Comparison of ENCODE assay signal across 8 mouse cellular contexts in the genomic region with DNA sequence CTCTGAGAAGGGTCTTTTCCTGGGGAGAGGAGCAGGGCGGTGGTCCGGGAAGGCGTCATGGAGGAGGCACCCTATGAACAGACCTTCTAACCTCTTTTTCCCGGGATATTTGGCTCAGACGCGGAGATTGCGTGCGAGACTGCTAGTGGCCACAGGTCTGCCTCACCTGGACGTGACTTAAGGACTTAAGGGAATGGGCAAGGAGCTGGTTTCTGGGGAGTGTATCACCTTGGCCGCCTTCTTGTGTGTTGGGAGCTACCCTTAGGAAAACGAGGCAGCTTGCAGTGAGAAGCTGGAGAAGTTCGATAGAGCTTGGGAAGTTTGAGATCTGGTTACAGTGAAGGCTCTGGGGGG. TPM values are rescaled to one million over a fixed set of nuclear protein-coding genes. Genes with fewer than 3 reads are reported as not detected.
DNase-seq lines count a peak whose midpoint lies in the region; ATAC-seq and TF ChIP-seq lines count a peak whose summit lies in the region.

No protein-coding gene starts in this region.

- peak overlapping the region; percentile 84 for H3K4me2 ChIP-seq in heart, embryonic 12.5 days
- H3K4me2 ChIP-seq in forebrain, embryonic 15.5 days (replicated peaks): peak overlapping the region; percentile 87
- peak overlapping the region; percentile 92 for H3K4me2 ChIP-seq in liver, postnatal 0 days (ENCODE audit: low read depth, low read length)

- no peak for TF ChIP-seq POLR2A in ES-Bruce4 (IDR thresholded peaks at IDR 0.05; ENCODE audit: insufficient read depth, low read length)

- H3K27ac ChIP-seq in heart, embryonic 12.5 days (ENCODE audit: poor library complexity, severe bottlenecking): peak overlapping the region; percentile 93
- no peak overlapping the region for H3K27ac ChIP-seq in ES-Bruce4 (ENCODE audit: insufficient read depth, low read length)
- peak overlapping the region; percentile 82; the same call in 1 of the 2 replicates for H3K27ac ChIP-seq in forebrain, embryonic 15.5 days (replicated peaks)
- H3K27ac ChIP-seq in liver, postnatal 0 days (ENCODE audit: low read depth): peak overlapping the region; percentile 96

- intact Hi-C loops in gastrocnemius, postnatal 14 days (cut with DNase I; ENCODE audit: low total_unique reads): no loop called here

- DNase-seq in heart, postnatal 4 days: no peak
- DNase-seq in liver, postnatal 0 days: no peak
- DNase-seq in adrenal gland, adult 2 months: no peak
- no peak for DNase-seq in frontal cortex, postnatal 14 days (ENCODE audit: low spot score in 2 of 2)
- no peak for DNase-seq in gastrocnemius, postnatal 14 days

- H3K4me3 ChIP-seq in heart, embryonic 12.5 days: peak overlapping the region; percentile 80
- H3K4me3 ChIP-seq in ES-Bruce4 (ENCODE audit: low read depth, low read length): peak overlapping the region; percentile 98
- H3K4me3 ChIP-seq in forebrain, embryonic 15.5 days: peak overlapping the region; percentile 79
- H3K4me3 ChIP-seq in liver, postnatal 0 days (ENCODE audit: low read depth, low read length): peak overlapping the region; percentile 81

- WGBS in heart, embryonic 12.5 days: under 1% methylated on average over 12 of the region's 12 CpGs
- 3% methylated on average over 12 of the region's 12 CpGs for WGBS in forebrain, embryonic 15.5 days
- 0% methylated on average over 12 of the region's 12 CpGs for WGBS in liver, postnatal 0 days (ENCODE audit: insufficient replicate concordance)

- TF ChIP-seq EP300 in ES-Bruce4 (IDR thresholded peaks at IDR 0.05; ENCODE audit: insufficient read depth, low read depth, low read length): no peak
- TF ChIP-seq EP300 in liver, postnatal 0 days (IDR thresholded peaks at IDR 0.05; ENCODE audit: low read depth): no peak

- H3K9me3 ChIP-seq in heart, embryonic 12.5 days (replicated peaks): no peaks in the 10 kb centered on the region
- no peaks in the 10 kb centered on the region for H3K9me3 ChIP-seq in ES-Bruce4 (replicated peaks; ENCODE audit: control insufficient read depth, insufficient read depth, low read length, poor library complexity, severe bottlenecking)
- H3K9me3 ChIP-seq in forebrain, embryonic 15.5 days: no peaks in the 10 kb centered on the region
- H3K9me3 ChIP-seq in liver, postnatal 0 days (ENCODE audit: low read length): no peaks in the 10 kb centered on the region

- H3K27me3 ChIP-seq in heart, embryonic 12.5 days (replicated peaks): no peaks in the 10 kb centered on the region
- H3K27me3 ChIP-seq in ES-Bruce4 (ENCODE audit: control insufficient read depth, insufficient read depth, low read length, poor library complexity, severe bottlenecking): no peaks in the 10 kb centered on the region
- H3K27me3 ChIP-seq in forebrain, embryonic 15.5 days: peaks cover 15% of the 10 kb centered on the region
- H3K27me3 ChIP-seq in liver, postnatal 0 days (ENCODE audit: insufficient read depth, low read length): no peaks in the 10 kb centered on the region

- 0 out of 2 replicates have a peak, but pooled peaks have one; percentile 10 for ATAC-seq in heart, embryonic 12.5 days (ENCODE audit: insufficient number of reproducible peaks, low FRiP score)
- ATAC-seq in forebrain, embryonic 15.5 days (replicated peaks): no peak
- no peak for ATAC-seq in liver, postnatal 0 days

- peaks cover 19% of the 10 kb centered on the region for H3K36me3 ChIP-seq in heart, embryonic 12.5 days
- peaks cover 18% of the 10 kb centered on the region for H3K36me3 ChIP-seq in ES-Bruce4 (ENCODE audit: control insufficient read depth, insufficient read depth, low read length, poor library complexity, severe bottlenecking)
- H3K36me3 ChIP-seq in forebrain, embryonic 15.5 days: peaks cover 19% of the 10 kb centered on the region
- H3K36me3 ChIP-seq in liver, postnatal 0 days (replicated peaks; ENCODE audit: insufficient read depth, low read length): peaks cover 9% of the 10 kb centered on the region

- peaks cover 54% of the 10 kb centered on the region for H3K4me1 ChIP-seq in heart, embryonic 12.5 days (replicated peaks)
- no peaks in the 10 kb centered on the region for H3K4me1 ChIP-seq in ES-Bruce4 (ENCODE audit: control insufficient read depth, insufficient read depth, low read length)
- H3K4me1 ChIP-seq in forebrain, embryonic 15.5 days: peaks cover 29% of the 10 kb centered on the region
- peaks cover 40% of the 10 kb centered on the region for H3K4me1 ChIP-seq in liver, postnatal 0 days (ENCODE audit: insufficient read depth)

- no peak for TF ChIP-seq CTCF in ES-Bruce4 (IDR thresholded peaks at IDR 0.05; ENCODE audit: low read depth, low read length)
- TF ChIP-seq CTCF in liver, postnatal 0 days (IDR thresholded peaks at IDR 0.05; ENCODE audit: low read depth): no peak

- H3K9ac ChIP-seq in heart, embryonic 12.5 days: peak overlapping the region; percentile 83
- H3K9ac ChIP-seq in ES-Bruce4 (ENCODE audit: low read depth, poor library complexity, severe bottlenecking): peak overlapping the region; percentile 92
- peak overlapping the region; percentile 80 for H3K9ac ChIP-seq in forebrain, embryonic 15.5 days (replicated peaks)
- H3K9ac ChIP-seq in liver, postnatal 0 days (replicated peaks): peak overlapping the region; percentile 80

RNA-seq across cellular contexts. Expression of gene Tspan4, which starts 0.7 kb away (rescaled TPM):
- 57.5 and 57.6 TPM in 2 replicates for polyA plus RNA-seq in heart, embryonic 12.5 days (2016; fragmentation: Nextera tagmentation; extraction: Ambion mirVana)
- total RNA-seq in heart, postnatal 4 days (2021): 10 to 100 TPM; 37.2 to 38.0 TPM
- 37.4 and 39.9 TPM in 2 replicates for polyA plus RNA-seq in ES-Bruce4 (2011; ENCODE audit: insufficient read depth, insufficient read length, low read depth, missing spikeins)
- 25.6 and 27.3 TPM in 2 replicates for polyA plus RNA-seq in forebrain, embryonic 15.5 days (2015; fragmentation: Nextera tagmentation; extraction: Ambion mirVana)
- 72.2 and 77.0 TPM in 2 replicates for polyA plus RNA-seq in liver, postnatal 0 days (2015; fragmentation: Nextera tagmentation; extraction: Ambion mirVana)
- total RNA-seq in adrenal gland, adult 2 months (2021): 100 to 1,000 TPM in 1 of 2 experiments, 10 to 100 TPM in 1; 47.8 to 125 TPM
- polyA plus RNA-seq in adrenal gland, adult 2 months (2012; rRNA removed): 227 and 256 TPM in 2 replicates
- total RNA-seq in gastrocnemius, postnatal 14 days (2021): 10 to 100 TPM; 15.3 TPM

RNA-seq across cellular contexts. Expression of gene Polr2l, which starts 0.8 kb away (rescaled TPM):
- 60.7 and 64.7 TPM in 2 replicates for polyA plus RNA-seq in heart, embryonic 12.5 days (2016; fragmentation: Nextera tagmentation; extraction: Ambion mirVana)
- 10 to 100 TPM; 49.6 to 52.4 TPM for total RNA-seq in heart, postnatal 4 days (2021)
- polyA plus RNA-seq in ES-Bruce4 (2011; ENCODE audit: insufficient read depth, insufficient read length, low read depth, missing spikeins): 12.1 and 15.3 TPM in 2 replicates
- polyA plus RNA-seq in forebrain, embryonic 15.5 days (2015; fragmentation: Nextera tagmentation; extraction: Ambion mirVana): 68.3 and 73.2 TPM in 2 replicates
- polyA plus RNA-seq in liver, postnatal 0 days (2015; fragmentation: Nextera tagmentation; extraction: Ambion mirVana): 41.8 and 45.1 TPM in 2 replicates
- total RNA-seq in adrenal gland, adult 2 months (2021): 100 to 1,000 TPM in 1 of 2 experiments, 10 to 100 TPM in 1; 84.4 to 140 TPM
- 68.5 and 71.0 TPM in 2 replicates for polyA plus RNA-seq in adrenal gland, adult 2 months (2012; rRNA removed)
- 10 to 100 TPM; 47.7 to 49.8 TPM for total RNA-seq in gastrocnemius, postnatal 14 days (2021)

RNA-seq across cellular contexts. Expression of gene Cd151, which starts 8.6 kb away (rescaled TPM):
- polyA plus RNA-seq in heart, embryonic 12.5 days (2016; fragmentation: Nextera tagmentation; extraction: Ambion mirVana): 27.4 and 30.6 TPM in 2 replicates
- total RNA-seq in heart, postnatal 4 days (2021): 100 to 1,000 TPM; 229 to 230 TPM
- 99.0 and 107 TPM in 2 replicates for polyA plus RNA-seq in ES-Bruce4 (2011; ENCODE audit: insufficient read depth, insufficient read length, low read depth, missing spikeins)
- polyA plus RNA-seq in forebrain, embryonic 15.5 days (2015; fragmentation: Nextera tagmentation; extraction: Ambion mirVana): 15.9 and 18.6 TPM in 2 replicates
- polyA plus RNA-seq in liver, postnatal 0 days (2015; fragmentation: Nextera tagmentation; extraction: Ambion mirVana): 5.1 and 6.6 TPM in 2 replicates
- total RNA-seq in adrenal gland, adult 2 months (2021): 100 to 1,000 TPM; 325 to 452 TPM
- polyA plus RNA-seq in adrenal gland, adult 2 months (2012; rRNA removed): 899 and 918 TPM in 2 replicates
- 10 to 100 TPM; 79.8 to 82.0 TPM for total RNA-seq in gastrocnemius, postnatal 14 days (2021)

RNA-seq across cellular contexts. Expression of gene Cracr2b, which starts 14.9 kb away (rescaled TPM):
- 16.6 and 17.5 TPM in 2 replicates for polyA plus RNA-seq in heart, embryonic 12.5 days (2016; fragmentation: Nextera tagmentation; extraction: Ambion mirVana)
- total RNA-seq in heart, postnatal 4 days (2021): 10 to 100 TPM; 17.6 to 20.1 TPM
- polyA plus RNA-seq in ES-Bruce4 (2011; ENCODE audit: insufficient read depth, insufficient read length, low read depth, missing spikeins): 13.5 and 14.0 TPM in 2 replicates
- 5.0 and 8.5 TPM in 2 replicates for polyA plus RNA-seq in forebrain, embryonic 15.5 days (2015; fragmentation: Nextera tagmentation; extraction: Ambion mirVana)
- 6.3 and 7.3 TPM in 2 replicates for polyA plus RNA-seq in liver, postnatal 0 days (2015; fragmentation: Nextera tagmentation; extraction: Ambion mirVana)
- 10 to 100 TPM; 10.3 to 12.4 TPM for total RNA-seq in adrenal gland, adult 2 months (2021)
- polyA plus RNA-seq in adrenal gland, adult 2 months (2012; rRNA removed): 42.0 and 54.5 TPM in 2 replicates
- total RNA-seq in gastrocnemius, postnatal 14 days (2021): 10 to 100 TPM in 1 of 2 experiments, 1 to 10 TPM in 1; 6.5 to 14.3 TPM

RNA-seq across cellular contexts. Expression of gene Pnpla2, which starts 20.8 kb away (rescaled TPM):
- polyA plus RNA-seq in heart, embryonic 12.5 days (2016; fragmentation: Nextera tagmentation; extraction: Ambion mirVana): 42.3 and 43.3 TPM in 2 replicates
- total RNA-seq in heart, postnatal 4 days (2021): 100 to 1,000 TPM; 118 to 127 TPM
- 33.3 and 43.5 TPM in 2 replicates for polyA plus RNA-seq in ES-Bruce4 (2011; ENCODE audit: insufficient read depth, insufficient read length, low read depth, missing spikeins)
- polyA plus RNA-seq in forebrain, embryonic 15.5 days (2015; fragmentation: Nextera tagmentation; extraction: Ambion mirVana): 21.5 and 22.0 TPM in 2 replicates
- 47.1 and 51.3 TPM in 2 replicates for polyA plus RNA-seq in liver, postnatal 0 days (2015; fragmentation: Nextera tagmentation; extraction: Ambion mirVana)
- total RNA-seq in adrenal gland, adult 2 months (2021): 1,000 to 10,000 TPM in 1 of 2 experiments, 100 to 1,000 TPM in 1; 905 to 1,265 TPM
- polyA plus RNA-seq in adrenal gland, adult 2 months (2012; rRNA removed): 1,146 and 1,725 TPM in 2 replicates
- 100 to 1,000 TPM; 188 to 332 TPM for total RNA-seq in gastrocnemius, postnatal 14 days (2021)
